Mouse (Mus musculus): ENCODE data around the gene Ppp3ca. TPM values are rescaled to one million over a fixed set of nuclear protein-coding genes. Genes with fewer than 3 reads are reported as not detected.

The Ppp3ca gene
- polyA plus RNA-seq, 1 experiment from 2014 or later, result 21.6 TPM

- no peaks in the 10 kb centered on the region for H3K27me3 ChIP-seq (ENCODE audit: insufficient read depth, low read length)
- WGBS (ENCODE audit: insufficient replicate concordance), result 83% methylated on average over 5 of the region's 5 CpGs
- no peak overlapping the region for H3K4me3 ChIP-seq (ENCODE audit: low read depth, low read length)
- no peak overlapping the region for H3K9ac ChIP-seq (replicated peaks)
- no peak overlapping the region for H3K4me2 ChIP-seq (ENCODE audit: low read depth, low read length)
- no peaks in the 10 kb centered on the region for H3K4me1 ChIP-seq (ENCODE audit: insufficient read depth)
- no peak for TF ChIP-seq EP300 (IDR thresholded peaks at IDR 0.05; ENCODE audit: low read depth)
- no peak for TF ChIP-seq CTCF (IDR thresholded peaks at IDR 0.05; ENCODE audit: low read depth)
- H3K36me3 ChIP-seq (replicated peaks; ENCODE audit: insufficient read depth, low read length), result peaks cover 12% of the 10 kb centered on the region
- no peaks in the 10 kb centered on the region for H3K9me3 ChIP-seq (ENCODE audit: low read length)
- ATAC-seq, result no peak
- no peak for DNase-seq
- no peak overlapping the region for H3K27ac ChIP-seq (ENCODE audit: low read depth)
These were observed 204.6 kb downstream of the Ppp3ca start for GRCm38 (mm10) chr3:136874566-136874965.

GRCm38 (mm10) chr3:136887741-136888140 lies 217.8 kb downstream of the Ppp3ca start:
- H3K4me3 ChIP-seq (ENCODE audit: low read depth, low read length), result no peak overlapping the region
- TF ChIP-seq CTCF (IDR thresholded peaks at IDR 0.05; ENCODE audit: low read depth) (no peak), EP300 (IDR thresholded peaks at IDR 0.05; ENCODE audit: low read depth) (no peak)
- 87% methylated on average over 9 of the region's 9 CpGs for WGBS (ENCODE audit: insufficient replicate concordance)
- no peaks in the 10 kb centered on the region for H3K4me1 ChIP-seq (ENCODE audit: insufficient read depth)
- no peak overlapping the region for H3K4me2 ChIP-seq (ENCODE audit: low read depth, low read length)
- no peak for DNase-seq
- H3K9me3 ChIP-seq (ENCODE audit: low read length), result no peaks in the 10 kb centered on the region
- H3K27me3 ChIP-seq (ENCODE audit: insufficient read depth, low read length), result no peaks in the 10 kb centered on the region
- no peak for ATAC-seq
- H3K36me3 ChIP-seq (replicated peaks; ENCODE audit: insufficient read depth, low read length), result peaks cover 15% of the 10 kb centered on the region
- no peak overlapping the region for H3K27ac ChIP-seq (ENCODE audit: low read depth)
- no peak overlapping the region for H3K9ac ChIP-seq (replicated peaks)

GRCm38 (mm10) chr3:136892140-136892539 lies 222.2 kb downstream of the Ppp3ca start:
- WGBS (ENCODE audit: insufficient replicate concordance), result 75% methylated on average over 3 of the region's 3 CpGs
- Histone ChIP-seq H3K36me3 (replicated peaks; ENCODE audit: insufficient read depth, low read length) (peaks cover 24% of the 10 kb centered on the region), H3K4me3 (ENCODE audit: low read depth, low read length) (no peak overlapping the region), H3K4me2 (ENCODE audit: low read depth, low read length) (no peak overlapping the region), H3K27me3 (ENCODE audit: insufficient read depth, low read length) (no peaks in the 10 kb centered on the region), H3K9ac (replicated peaks) (no peak overlapping the region), H3K27ac (ENCODE audit: low read depth) (no peak overlapping the region), H3K4me1 (ENCODE audit: insufficient read depth) (no peaks in the 10 kb centered on the region), H3K9me3 (ENCODE audit: low read length) (no peaks in the 10 kb centered on the region)
- no peak for ATAC-seq
- TF ChIP-seq CTCF (IDR thresholded peaks at IDR 0.05; ENCODE audit: low read depth), result no peak
- no peak for TF ChIP-seq EP300 (IDR thresholded peaks at IDR 0.05; ENCODE audit: low read depth)
- DNase-seq, result no peak

- no peak overlapping the region for H3K27ac ChIP-seq (ENCODE audit: low read depth)
- H3K36me3 ChIP-seq (replicated peaks; ENCODE audit: insufficient read depth, low read length), result peaks cover 24% of the 10 kb centered on the region
- H3K9ac ChIP-seq (replicated peaks), result no peak overlapping the region
- no peaks in the 10 kb centered on the region for H3K4me1 ChIP-seq (ENCODE audit: insufficient read depth)
- H3K4me2 ChIP-seq (ENCODE audit: low read depth, low read length), result no peak overlapping the region
- H3K4me3 ChIP-seq (ENCODE audit: low read depth, low read length), result no peak overlapping the region
- 83% methylated on average over 18 of the region's 18 CpGs for WGBS (ENCODE audit: insufficient replicate concordance)
- ATAC-seq (no peak), DNase-seq (no peak)
- TF ChIP-seq CTCF (IDR thresholded peaks at IDR 0.05; ENCODE audit: low read depth), result no peak
- H3K9me3 ChIP-seq (ENCODE audit: low read length), result no peaks in the 10 kb centered on the region
- no peaks in the 10 kb centered on the region for H3K27me3 ChIP-seq (ENCODE audit: insufficient read depth, low read length)
These were observed 223.9 kb downstream of the Ppp3ca start for GRCm38 (mm10) chr3:136893596-136894402.

GRCm38 (mm10) chr3:136895498-136895897 lies 225.6 kb downstream of the Ppp3ca start:
- Histone ChIP-seq H3K4me1 (ENCODE audit: insufficient read depth) (no peaks in the 10 kb centered on the region), H3K9ac (replicated peaks) (no peak overlapping the region), H3K36me3 (replicated peaks; ENCODE audit: insufficient read depth, low read length) (peaks cover 20% of the 10 kb centered on the region), H3K9me3 (ENCODE audit: low read length) (no peaks in the 10 kb centered on the region), H3K27me3 (ENCODE audit: insufficient read depth, low read length) (no peaks in the 10 kb centered on the region), H3K4me3 (ENCODE audit: low read depth, low read length) (no peak overlapping the region), H3K4me2 (ENCODE audit: low read depth, low read length) (no peak overlapping the region), H3K27ac (ENCODE audit: low read depth) (no peak overlapping the region)
- peak; percentile 43 for DNase-seq
- no peak for ATAC-seq
- TF ChIP-seq CTCF (IDR thresholded peaks at IDR 0.05; ENCODE audit: low read depth), result peak; percentile 68
- no peak for TF ChIP-seq EP300 (IDR thresholded peaks at IDR 0.05; ENCODE audit: low read depth)

GRCm38 (mm10) chr3:136896276-136896675 lies 226.4 kb downstream of the Ppp3ca start:
- no peak for ATAC-seq
- H3K4me1 ChIP-seq (ENCODE audit: insufficient read depth), result no peaks in the 10 kb centered on the region
- peaks cover 20% of the 10 kb centered on the region for H3K36me3 ChIP-seq (replicated peaks; ENCODE audit: insufficient read depth, low read length)
- WGBS (ENCODE audit: insufficient replicate concordance), result 69% methylated on average over 4 of the region's 4 CpGs
- no peak overlapping the region for H3K4me3 ChIP-seq (ENCODE audit: low read depth, low read length)
- H3K4me2 ChIP-seq (ENCODE audit: low read depth, low read length), result no peak overlapping the region
- no peak overlapping the region for H3K27ac ChIP-seq (ENCODE audit: low read depth)
- no peak for DNase-seq
- no peak for TF ChIP-seq EP300 (IDR thresholded peaks at IDR 0.05; ENCODE audit: low read depth)
- TF ChIP-seq CTCF (IDR thresholded peaks at IDR 0.05; ENCODE audit: low read depth), result no peak
- H3K9me3 ChIP-seq (ENCODE audit: low read length), result no peaks in the 10 kb centered on the region
- H3K9ac ChIP-seq (replicated peaks), result no peak overlapping the region
- no peaks in the 10 kb centered on the region for H3K27me3 ChIP-seq (ENCODE audit: insufficient read depth, low read length)

All from liver, postnatal 0 days (tissue).